In the genomic region with DNA sequence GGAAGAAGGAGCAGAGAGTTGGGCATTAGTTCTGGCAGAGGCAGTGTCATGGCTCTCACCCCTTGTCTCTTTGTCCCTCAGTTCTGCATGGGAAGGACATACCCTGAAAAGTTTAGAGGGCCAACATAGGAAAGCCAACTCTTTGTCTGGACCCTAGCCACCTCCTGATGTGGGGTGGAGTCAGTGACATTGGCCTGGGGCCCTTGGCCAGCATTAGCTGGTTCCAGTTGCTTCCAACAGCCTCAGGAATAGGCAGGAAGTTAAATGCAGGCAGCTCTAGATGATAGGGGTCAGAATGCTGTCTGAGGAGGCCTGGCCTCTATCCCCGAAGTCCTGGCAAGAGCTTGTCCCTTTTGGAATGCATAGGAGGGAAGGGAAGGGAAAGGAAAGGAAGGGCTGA, we compare ENCODE assay signal across 15 mouse cellular contexts. TPM values are rescaled to one million over a fixed set of nuclear protein-coding genes. Genes with fewer than 3 reads are reported as not detected.
DNase-seq lines count a peak whose midpoint lies in the region; ATAC-seq and TF ChIP-seq lines count a peak whose summit lies in the region.
"Had no signal": no experiment of that assay in that cellular context is flagged by ENCODE, and none has a peak within 500 bp of the region (broad histone marks: within the 10 kb centered on the region; RNA-seq: fewer than 3 reads in every experiment).

No protein-coding gene starts in this region.

- no peak overlapping the region for H3K27ac ChIP-seq in kidney, adult 2 months (ENCODE audit: insufficient read depth, low read depth, low read length)
- H3K27ac ChIP-seq in midbrain, embryonic 10.5 days (replicated peaks): peak overlapping the region; percentile 42; the same call in 1 of the 2 replicates
- H3K27ac ChIP-seq in midbrain, embryonic 14.5 days (replicated peaks; ENCODE audit: low read depth, low read length): no peak overlapping the region
- H3K27ac ChIP-seq: hindbrain, embryonic 15.5 days had no signal

- no peak for TF ChIP-seq CTCF in kidney, adult 2 months (conservative IDR thresholded peaks at IDR 0.05; ENCODE audit: insufficient read depth, insufficient read length, low read depth, low read length)

- no peak for ATAC-seq in midbrain, embryonic 14.5 days (ENCODE audit: low FRiP score, low TSS enrichment)
- ATAC-seq in erythroblast, adult 5-6 weeks (replicated peaks; ENCODE audit: low FRiP score, poor library complexity, severe bottlenecking): no peak
- ATAC-seq: intestine, postnatal 0 days; liver, postnatal 0 days had no signal

- no peaks in the 10 kb centered on the region for H3K9me3 ChIP-seq in midbrain, embryonic 10.5 days (replicated peaks)
- H3K9me3 ChIP-seq in midbrain, embryonic 14.5 days (ENCODE audit: control insufficient read depth, low read length): no peaks in the 10 kb centered on the region
- H3K9me3 ChIP-seq: hindbrain, embryonic 15.5 days; megakaryocyte, embryonic 14.5 days had no signal

- WGBS in kidney, adult 2 months: 39% methylated on average over 1 of the region's 1 CpGs
- WGBS in midbrain, embryonic 10.5 days: 73% methylated on average over 1 of the region's 1 CpGs
- 95% methylated on average over 1 of the region's 1 CpGs for WGBS in midbrain, embryonic 14.5 days

- TF ChIP-seq POLR2A in kidney, adult 2 months (IDR thresholded peaks at IDR 0.05; ENCODE audit: low read depth, low read length): no peak

- H3K4me1 ChIP-seq in kidney, adult 2 months (ENCODE audit: control insufficient read depth, insufficient read depth, low read length): no peaks in the 10 kb centered on the region
- peaks cover 85% of the 10 kb centered on the region for H3K4me1 ChIP-seq in midbrain, embryonic 10.5 days
- H3K4me1 ChIP-seq in midbrain, embryonic 14.5 days (ENCODE audit: control insufficient read depth, insufficient read depth, low read length): peaks cover 21% of the 10 kb centered on the region
- H3K4me1 ChIP-seq: megakaryocyte, embryonic 14.5 days had no signal

- no peaks in the 10 kb centered on the region for H3K36me3 ChIP-seq in kidney, adult 2 months (ENCODE audit: control insufficient read depth, insufficient read depth, low read length)
- H3K36me3 ChIP-seq in midbrain, embryonic 10.5 days: no peaks in the 10 kb centered on the region
- no peaks in the 10 kb centered on the region for H3K36me3 ChIP-seq in midbrain, embryonic 14.5 days (ENCODE audit: control insufficient read depth, insufficient read depth, low read length)
- H3K36me3 ChIP-seq: hindbrain, embryonic 15.5 days had no signal

- no peak overlapping the region for H3K4me2 ChIP-seq in midbrain, embryonic 14.5 days (ENCODE audit: low read length)
- H3K4me2 ChIP-seq: hindbrain, embryonic 15.5 days had no signal

- H3K4me3 ChIP-seq in kidney, adult 2 months (ENCODE audit: insufficient read depth, low read depth, low read length): no peak overlapping the region
- no peak overlapping the region for H3K4me3 ChIP-seq in midbrain, embryonic 10.5 days
- H3K4me3 ChIP-seq in midbrain, embryonic 14.5 days (replicated peaks; ENCODE audit: low read depth, low read length): no peak overlapping the region
- H3K4me3 ChIP-seq: hindbrain, embryonic 15.5 days; megakaryocyte, embryonic 14.5 days had no signal

- DNase-seq in adrenal gland, postnatal 14 days: peak; percentile 17
- DNase-seq in adrenal gland, adult 8-10 months: no peak
- DNase-seq in kidney, adult 2 months: peak; percentile 7
- DNase-seq in kidney, postnatal 36 days: no peak
- DNase-seq in midbrain, embryonic 10.5 days (ENCODE audit: low spot score): no peak
- DNase-seq in midbrain, embryonic 14.5 days: no peak
- no peak for DNase-seq in thymus, postnatal 0 days (ENCODE audit: low spot score)
- DNase-seq: cerebellum, adult 9-11 months; liver, postnatal 0 days; thymus, postnatal 4 days had no signal

- H3K9ac ChIP-seq in midbrain, embryonic 14.5 days (replicated peaks; ENCODE audit: low read length): no peak overlapping the region
- H3K9ac ChIP-seq: hindbrain, embryonic 15.5 days; liver, postnatal 0 days had no signal

- no peaks in the 10 kb centered on the region for H3K27me3 ChIP-seq in kidney, adult 2 months (replicated peaks; ENCODE audit: control insufficient read depth, insufficient read depth, low read length)
- H3K27me3 ChIP-seq in midbrain, embryonic 10.5 days (ENCODE audit: low read depth, poor library complexity, severe bottlenecking): peaks cover 37% of the 10 kb centered on the region
- H3K27me3 ChIP-seq in midbrain, embryonic 14.5 days (ENCODE audit: control insufficient read depth, insufficient read depth, low read length): no peaks in the 10 kb centered on the region
- H3K27me3 ChIP-seq: hindbrain, embryonic 15.5 days had no signal

RNA-seq across cellular contexts. Expression of gene Sdk2, which starts 42.9 kb away (rescaled TPM):
- 2.9 and 4.4 TPM in 2 replicates for total RNA-seq in adrenal gland, postnatal 14 days (2021)
- total RNA-seq in adrenal gland, adult 8-10 months (2022): 1 to 10 TPM; 1.9 to 5.5 (median 3.0) TPM
- 0.46 and 0.63 TPM in 2 replicates for polyA plus RNA-seq in kidney, adult 2 months (2012; rRNA removed)
- polyA plus RNA-seq in midbrain, embryonic 10.5 days (2016; fragmentation: Nextera tagmentation; extraction: Ambion mirVana): 4.1 and 4.5 TPM in 2 replicates
- polyA plus RNA-seq in midbrain, embryonic 14.5 days (2014; fragmentation: Nextera tagmentation; extraction: Ambion mirVana): 3.5 and 5.3 TPM in 2 replicates
- total RNA-seq in erythroblast, adult 5-6 weeks (2015; ENCODE audit: low replicate concordance): not detected in 2 replicates
- not detected in 2 replicates for total RNA-seq in erythroblast, adult 5-6 weeks (2017; ENCODE audit: low replicate concordance)
- polyA plus RNA-seq in thymus, postnatal 0 days (2015; fragmentation: Nextera tagmentation; extraction: Ambion mirVana): 0.49 and 0.60 TPM in 2 replicates
- total RNA-seq: granulocyte monocyte progenitor cell, adult 5-6 weeks had no signal

Comparison
In these comparisons a context has a peak if more than half of its experiments do, and no peak if none do; other contexts are left out.
1. DNase-seq: peak in adrenal gland, postnatal 14 days (single experiment) and kidney, adult 2 months (single experiment); none in adrenal gland, adult 8-10 months (single experiment), kidney, postnatal 36 days (0 of 2), midbrain, embryonic 10.5 days (single experiment), midbrain, embryonic 14.5 days (single experiment) and thymus, postnatal 0 days (single experiment).